Mouse (Mus musculus) cerebellum, adult 2 months (tissue): ENCODE results near the gene Bag3.

Source experiments
- CTCF ChIP-seq: fragments of 200-500 bp; IDR thresholded peaks from 2 replicates; pipeline ENCODE4 v1.5.1; 2011; ENCODE audit warnings: low read depth, mild to moderate bottlenecking, control low read depth, low read length, moderate library complexity, borderline replicate concordance; ENCODE audit not compliant: insufficient read depth
- POLR2A ChIP-seq: fragments of 200-500 bp; IDR thresholded peaks from 2 replicates; pipeline ENCODE4 v1.6.1; 2011; ENCODE audit warnings: low read length, control low read depth, borderline replicate concordance; ENCODE audit not compliant: insufficient read depth

DNA sequence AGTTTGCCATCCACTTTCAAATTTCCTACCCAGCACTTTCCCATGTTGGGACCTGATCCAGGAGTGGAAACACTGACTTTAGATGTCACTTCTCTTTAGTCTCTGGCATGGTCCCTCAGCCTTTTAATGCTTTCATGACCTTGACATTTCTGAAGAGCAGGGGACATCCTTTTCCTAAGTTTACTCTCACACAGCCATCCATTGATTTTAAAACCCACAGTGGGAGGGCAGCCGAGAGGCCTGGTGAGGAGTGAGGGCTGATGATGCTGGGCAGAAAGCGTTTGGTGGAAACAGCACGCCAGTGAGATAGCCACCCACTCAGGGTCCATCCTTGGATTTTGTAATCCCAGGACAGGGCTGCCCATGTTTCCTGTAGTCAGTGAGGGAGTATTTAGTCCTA lies 20.5 kb downstream of the Bag3 start:
- TF ChIP-seq CTCF: no peak
- no peak for TF ChIP-seq POLR2A
